Mouse (Mus musculus): ENCODE results near the gene Ddx46. TPM values are rescaled to one million over a fixed set of nuclear protein-coding genes. Genes with fewer than 3 reads are reported as not detected.
A peak's percentile ranks its signal among the peaks of the same experiment; 100 is the strongest.

Ddx46 gene
- polyA plus RNA-seq, 1 experiment from 2014 or later, result 11.7 TPM

DNA sequence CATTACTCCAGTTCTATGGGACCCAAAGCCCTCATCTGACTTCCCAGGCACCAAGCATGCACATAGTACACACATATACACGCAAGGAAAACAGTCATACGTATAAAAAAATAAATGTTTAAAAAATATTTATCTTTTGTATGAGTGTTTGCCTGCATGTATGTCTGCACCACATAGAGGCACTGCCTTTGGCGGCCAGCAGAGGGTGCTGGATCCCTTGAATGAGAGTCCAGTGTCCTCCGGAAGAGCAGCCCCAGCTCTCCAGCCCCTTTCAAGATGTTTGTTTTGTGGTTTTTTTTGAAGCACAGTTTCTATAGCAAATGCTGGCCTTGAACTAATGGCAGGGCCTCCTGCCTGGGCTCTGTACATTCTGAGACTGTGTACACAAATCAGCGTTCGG is 33.7 kb downstream of the Ddx46 start:
- 91% methylated on average over 6 of the region's 6 CpGs for WGBS (ENCODE audit: insufficient replicate concordance)
- ATAC-seq, result no peak

DNA sequence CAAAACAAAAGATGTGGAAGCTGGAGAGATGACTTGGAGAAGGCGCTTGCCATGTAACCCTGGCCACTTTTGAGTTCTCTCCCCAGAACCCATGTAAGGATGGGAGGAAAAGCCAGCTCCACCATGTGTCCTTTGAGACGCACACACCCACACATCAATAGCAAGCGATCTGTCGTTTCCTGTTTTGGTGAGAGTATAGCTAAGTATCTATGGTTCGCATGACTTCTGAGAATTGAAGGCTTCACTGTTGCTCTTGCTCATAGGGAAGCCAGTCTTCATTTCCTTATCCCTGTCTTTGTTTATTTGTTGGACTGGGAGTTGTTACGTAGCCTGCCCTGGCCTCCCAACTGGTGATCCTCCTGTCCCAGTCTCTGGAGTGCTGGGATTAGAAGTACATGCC is 37.9 kb downstream of the Ddx46 start:
- Histone ChIP-seq H3K27ac (ENCODE audit: low read depth) (no peak overlapping the region), H3K9ac (replicated peaks) (no peak overlapping the region), H3K4me2 (ENCODE audit: low read depth, low read length) (no peak overlapping the region), H3K4me1 (ENCODE audit: insufficient read depth) (no peaks in the 10 kb centered on the region), H3K4me3 (ENCODE audit: low read depth, low read length) (no peak overlapping the region), H3K36me3 (replicated peaks; ENCODE audit: insufficient read depth, low read length) (peaks cover 79% of the 10 kb centered on the region), H3K27me3 (ENCODE audit: insufficient read depth, low read length) (no peaks in the 10 kb centered on the region), H3K9me3 (ENCODE audit: low read length) (no peaks in the 10 kb centered on the region)
- DNase-seq, result no peak
- ATAC-seq, result no peak
- WGBS (ENCODE audit: insufficient replicate concordance), result 87% methylated on average over 6 of the region's 6 CpGs
- TF ChIP-seq CTCF (IDR thresholded peaks at IDR 0.05; ENCODE audit: low read depth), result no peak

More for the DNA sequence above, 33.7 kb downstream of the Ddx46 start:
- TF ChIP-seq EP300 (IDR thresholded peaks at IDR 0.05; ENCODE audit: low read depth), result no peak
- TF ChIP-seq CTCF (IDR thresholded peaks at IDR 0.05; ENCODE audit: low read depth), result peak; percentile 70
- Histone ChIP-seq H3K9ac (replicated peaks) (no peak overlapping the region), H3K27ac (ENCODE audit: low read depth) (no peak overlapping the region), H3K9me3 (ENCODE audit: low read length) (no peaks in the 10 kb centered on the region), H3K27me3 (ENCODE audit: insufficient read depth, low read length) (no peaks in the 10 kb centered on the region), H3K4me2 (ENCODE audit: low read depth, low read length) (no peak overlapping the region), H3K36me3 (replicated peaks; ENCODE audit: insufficient read depth, low read length) (peaks cover 72% of the 10 kb centered on the region), H3K4me3 (ENCODE audit: low read depth, low read length) (no peak overlapping the region), H3K4me1 (ENCODE audit: insufficient read depth) (no peaks in the 10 kb centered on the region)
- DNase-seq, result peak; percentile 61

DNA sequence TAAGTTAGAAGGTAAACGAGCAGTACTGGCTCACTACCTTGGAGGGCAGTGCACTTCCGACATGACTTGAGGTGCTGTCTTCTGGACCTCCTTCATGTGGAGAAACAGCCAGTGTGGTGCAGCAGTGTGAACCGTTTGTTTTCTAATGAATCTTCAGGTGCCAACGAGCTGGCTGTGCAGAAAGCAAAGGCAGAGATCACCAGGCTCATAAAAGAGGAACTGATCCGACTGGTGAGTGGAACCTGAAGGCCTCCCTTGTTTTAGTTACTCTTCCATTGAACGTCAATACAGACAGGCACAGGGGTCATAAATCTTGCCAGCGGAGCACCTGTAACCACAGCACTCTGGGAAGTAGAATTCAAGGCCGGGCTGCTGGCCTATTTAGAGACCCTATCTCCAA is 42.5 kb downstream of the Ddx46 start:
- DNase-seq (no peak), ATAC-seq (no peak)
- Histone ChIP-seq H3K27ac (ENCODE audit: low read depth) (no peak overlapping the region), H3K4me1 (ENCODE audit: insufficient read depth) (no peaks in the 10 kb centered on the region), H3K27me3 (ENCODE audit: insufficient read depth, low read length) (no peaks in the 10 kb centered on the region), H3K4me3 (ENCODE audit: low read depth, low read length) (no peak overlapping the region), H3K9me3 (ENCODE audit: low read length) (no peaks in the 10 kb centered on the region), H3K4me2 (ENCODE audit: low read depth, low read length) (no peak overlapping the region), H3K9ac (replicated peaks) (no peak overlapping the region), H3K36me3 (replicated peaks; ENCODE audit: insufficient read depth, low read length) (peaks cover 69% of the 10 kb centered on the region)
- TF ChIP-seq CTCF (IDR thresholded peaks at IDR 0.05; ENCODE audit: low read depth), result no peak
- 65% methylated on average over 8 of the region's 8 CpGs for WGBS (ENCODE audit: insufficient replicate concordance)

DNA sequence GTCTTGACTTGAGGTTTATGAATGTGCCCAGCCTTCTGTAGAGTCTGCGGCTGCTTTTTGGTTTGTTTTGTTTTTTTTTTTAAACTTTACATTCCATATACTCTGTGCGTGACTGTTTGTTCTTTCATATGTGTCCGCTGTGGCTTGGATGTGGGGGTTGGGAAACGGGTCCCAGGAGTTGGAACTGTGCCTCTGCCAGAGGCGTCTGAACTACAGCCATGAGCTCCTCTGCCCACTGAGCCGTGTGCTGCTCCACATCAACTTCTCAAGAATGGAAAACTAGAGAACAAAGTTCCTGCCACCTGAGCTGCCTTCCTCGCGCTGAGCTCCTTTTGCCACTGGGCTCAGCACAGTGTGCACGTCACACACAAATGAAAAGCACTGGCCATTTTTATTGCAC is 47.4 kb downstream of the Ddx46 start:
- WGBS (ENCODE audit: insufficient replicate concordance), result 88% methylated on average over 9 of the region's 9 CpGs
- H3K9me3 ChIP-seq (ENCODE audit: low read length), result no peaks in the 10 kb centered on the region
- H3K4me1 ChIP-seq (ENCODE audit: insufficient read depth), result no peaks in the 10 kb centered on the region
- peaks cover 33% of the 10 kb centered on the region for H3K36me3 ChIP-seq (replicated peaks; ENCODE audit: insufficient read depth, low read length)
- no peak overlapping the region for H3K9ac ChIP-seq (replicated peaks)
- H3K4me2 ChIP-seq (ENCODE audit: low read depth, low read length), result no peak overlapping the region
- no peak for DNase-seq
- no peak overlapping the region for H3K4me3 ChIP-seq (ENCODE audit: low read depth, low read length)
- no peak overlapping the region for H3K27ac ChIP-seq (ENCODE audit: low read depth)
- H3K27me3 ChIP-seq (ENCODE audit: insufficient read depth, low read length), result no peaks in the 10 kb centered on the region
- ATAC-seq, result no peak
- TF ChIP-seq CTCF (IDR thresholded peaks at IDR 0.05; ENCODE audit: low read depth), result no peak
- TF ChIP-seq EP300 (IDR thresholded peaks at IDR 0.05; ENCODE audit: low read depth), result no peak

DNA sequence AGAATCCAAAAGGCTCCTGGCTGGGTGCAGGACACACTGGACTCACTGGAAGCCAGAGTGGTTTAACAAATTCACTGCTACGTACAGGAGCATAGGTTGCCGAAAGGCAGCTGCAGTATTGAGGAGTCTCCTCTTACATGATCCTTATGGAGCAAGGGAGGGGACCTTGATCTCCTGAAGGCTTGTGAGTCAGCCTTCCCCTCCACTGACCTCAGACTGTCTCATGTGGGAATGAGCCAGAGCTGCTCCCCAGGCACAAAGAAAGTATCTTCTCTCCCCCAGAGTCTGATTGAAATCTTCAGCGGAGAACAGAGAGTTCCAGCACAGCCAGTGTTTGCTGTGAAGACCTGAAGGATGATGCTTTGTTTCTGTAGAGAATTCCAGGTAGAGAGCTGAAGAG is 48.8 kb downstream of the Ddx46 start:
- Histone ChIP-seq H3K27ac (ENCODE audit: low read depth) (no peak overlapping the region), H3K4me3 (ENCODE audit: low read depth, low read length) (no peak overlapping the region), H3K4me2 (ENCODE audit: low read depth, low read length) (no peak overlapping the region), H3K9me3 (ENCODE audit: low read length) (no peaks in the 10 kb centered on the region), H3K9ac (replicated peaks) (no peak overlapping the region), H3K27me3 (ENCODE audit: insufficient read depth, low read length) (no peaks in the 10 kb centered on the region), H3K4me1 (ENCODE audit: insufficient read depth) (no peaks in the 10 kb centered on the region), H3K36me3 (replicated peaks; ENCODE audit: insufficient read depth, low read length) (peaks cover 20% of the 10 kb centered on the region)
- no peak for ATAC-seq
- DNase-seq, result no peak
- WGBS (ENCODE audit: insufficient replicate concordance), result 92% methylated on average over 3 of the region's 3 CpGs
- no peak for TF ChIP-seq CTCF (IDR thresholded peaks at IDR 0.05; ENCODE audit: low read depth)
- TF ChIP-seq EP300 (IDR thresholded peaks at IDR 0.05; ENCODE audit: low read depth), result no peak

DNA sequence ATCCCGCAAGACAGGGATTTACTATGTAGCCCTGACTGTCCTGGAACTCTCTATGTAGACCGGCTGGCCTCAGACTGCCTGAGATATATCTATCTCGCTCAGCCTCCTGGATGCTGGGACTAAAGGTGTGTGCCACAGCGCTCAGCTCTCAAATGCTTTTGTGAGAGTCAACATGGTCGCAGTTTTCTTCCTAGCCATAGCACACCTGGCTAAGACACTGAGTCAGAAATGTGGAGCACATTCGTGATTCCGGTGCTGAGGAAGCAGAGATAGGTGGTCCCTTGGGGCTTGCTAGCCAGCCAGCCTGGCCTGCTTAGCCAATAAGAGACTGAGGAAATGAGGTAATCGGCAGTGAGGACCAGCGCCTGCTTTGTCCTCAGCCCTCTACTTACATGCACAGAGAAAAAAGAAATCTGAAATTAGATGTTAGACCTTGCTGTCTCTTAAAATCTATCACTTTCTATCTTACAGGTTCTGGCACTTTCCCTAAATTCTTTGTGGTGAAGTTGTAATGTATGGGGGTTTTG is 51.3 kb downstream of the Ddx46 start:
- Histone ChIP-seq H3K27ac (ENCODE audit: low read depth) (no peak overlapping the region), H3K4me1 (ENCODE audit: insufficient read depth) (no peaks in the 10 kb centered on the region), H3K9ac (replicated peaks) (no peak overlapping the region), H3K27me3 (ENCODE audit: insufficient read depth, low read length) (no peaks in the 10 kb centered on the region), H3K4me2 (ENCODE audit: low read depth, low read length) (no peak overlapping the region), H3K36me3 (replicated peaks; ENCODE audit: insufficient read depth, low read length) (no peaks in the 10 kb centered on the region), H3K9me3 (ENCODE audit: low read length) (no peaks in the 10 kb centered on the region), H3K4me3 (ENCODE audit: low read depth, low read length) (no peak overlapping the region)
- no peak for DNase-seq
- TF ChIP-seq CTCF (IDR thresholded peaks at IDR 0.05; ENCODE audit: low read depth) (no peak), EP300 (IDR thresholded peaks at IDR 0.05; ENCODE audit: low read depth) (no peak)
- 64% methylated on average over 9 of the region's 9 CpGs for WGBS (ENCODE audit: insufficient replicate concordance)
- ATAC-seq, result no peak

Measured in liver, postnatal 0 days (tissue).